Mouse (Mus musculus) lung, adult 2 months (tissue): ENCODE data around the gene Taf4.

ENCODE experiments used
- CTCF ChIP-seq: fragments of 200-500 bp; IDR thresholded peaks from 2 replicates; pipeline ENCODE4 v1.5.1; 2011; ENCODE audit warnings: mild to moderate bottlenecking, low read length, control low read depth; ENCODE audit not compliant: insufficient read depth
- POLR2A ChIP-seq: fragments of 200-500 bp; IDR thresholded peaks from 2 replicates; pipeline ENCODE4 v1.6.1; 2011; ENCODE audit warnings: low read depth, mild to moderate bottlenecking, control low read depth, low read length, borderline replicate concordance; ENCODE audit errors: extremely low read depth

GRCm38 (mm10) chr2:180020919-180021318 is 44.5 kb upstream of the Taf4 start:
- TF ChIP-seq CTCF (no peak), POLR2A (no peak)
